Mouse (Mus musculus) hematopoietic stem cell, adult 5-6 weeks (primary cell): ENCODE data around the gene Mfsd4b5. TPM values are rescaled to one million over a fixed set of nuclear protein-coding genes. Genes with fewer than 3 reads are reported as not detected.
A peak's percentile ranks its signal among the peaks of the same experiment; 100 is the strongest.

Source experiments
- ATAC-seq, 2 experiments: fragments of 125-278 bp in 1 of 2; replicated peaks in 1 of 2; 2 replicates each; pipeline ENCODE4 v1.8.0; 2016 to 2017; ENCODE audit warnings: inconsistent platforms in 2 of 2, mild to moderate bottlenecking in 2 of 2, moderate number of reproducible peaks in 2 of 2, low read depth in 1 of 2, moderate TSS enrichment in 1 of 2; ENCODE audit not compliant: low FRiP score in 2 of 2, poor library complexity in 2 of 2, severe bottlenecking in 2 of 2, insufficient read depth in 1 of 2, low TSS enrichment in 1 of 2
- total RNA-seq: library from RNA; stranded (forward); fragments of 172-1452, 232-1000 nt; gene quantifications from 2 replicates; pipeline ENCODE4 v1.2.3, GENCODE M21; 2017

Mfsd4b5 gene
- total RNA-seq, 1 experiment from 2014 or later, result not detected

DNA sequence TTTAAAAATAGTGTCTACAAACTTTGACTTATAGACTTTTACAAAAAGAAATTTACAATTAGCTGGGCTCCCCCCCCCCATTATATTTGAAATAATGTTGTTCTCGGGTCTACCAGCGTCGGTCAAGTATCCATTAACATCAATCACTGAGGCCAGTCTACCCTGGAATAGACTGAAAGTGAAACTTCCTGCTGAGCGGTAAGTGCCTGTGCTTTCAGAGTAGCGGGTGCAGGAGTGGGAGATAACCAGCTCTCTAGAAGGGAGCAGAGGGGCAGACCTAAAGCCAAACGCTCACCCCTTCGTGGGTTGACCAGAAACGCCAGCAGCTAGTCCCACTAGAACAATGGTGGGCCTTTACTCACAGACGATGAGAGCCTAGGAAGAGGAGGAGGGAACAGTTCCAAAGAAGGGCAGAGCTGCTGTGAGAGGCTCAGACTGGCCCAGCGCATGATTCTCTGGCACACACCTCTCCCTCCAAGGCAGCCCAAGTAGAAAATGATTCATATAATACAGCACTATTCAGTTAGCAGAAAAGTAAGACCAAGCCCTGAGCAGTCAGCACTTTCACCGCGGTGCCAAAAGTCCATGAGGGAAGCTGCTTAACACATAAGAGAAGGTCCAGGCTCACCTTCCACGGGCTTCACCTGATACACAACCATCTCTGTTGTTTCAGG, 77.5 kb downstream of the Mfsd4b5 start:
- ATAC-seq, result peak; percentile 62 to 68

Other genes with a start within 250 kb of the Mfsd4b5 start
- gene Mfsd4b4, start 87.4 kb downstream of the Mfsd4b5 start, total RNA-seq, result 7.7 and 7.9 TPM in 2 replicates
- not detected in 2 replicates for gene Mfsd4b2, start 59.7 kb downstream of the Mfsd4b5 start, total RNA-seq
- gene Mfsd4b3, start 26.5 kb downstream of the Mfsd4b5 start, total RNA-seq, result not detected in 2 replicates
- gene Mfsd4b1, start 38.6 kb upstream of the Mfsd4b5 start, total RNA-seq, result not detected in 2 replicates
- 12.8 and 19.6 TPM in 2 replicates for gene Slc16a10, start 155.6 kb upstream of the Mfsd4b5 start, total RNA-seq